Comparison of ENCODE assay signal across 11 mouse cellular contexts in the genomic region with DNA sequence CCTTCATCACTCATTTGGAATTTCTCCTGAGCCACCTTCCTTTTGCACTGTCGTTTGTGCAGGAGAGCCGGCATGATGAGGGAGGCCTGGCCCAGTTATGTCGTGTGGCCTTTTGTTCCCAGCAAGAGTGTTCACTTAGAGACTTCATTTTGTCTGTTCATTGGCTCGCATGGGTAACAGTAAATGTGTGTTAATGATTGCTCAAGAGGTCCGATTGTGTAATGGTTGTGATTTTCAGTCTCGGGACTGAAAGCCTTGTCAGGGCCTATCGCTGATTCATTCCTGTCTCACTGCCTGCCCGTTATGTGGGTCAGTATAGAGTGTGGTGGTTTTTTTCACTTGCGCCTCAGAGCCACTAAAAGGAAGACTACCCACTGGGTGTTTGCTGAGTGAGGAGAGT.
DNase-seq lines count a peak whose midpoint lies in the region; ATAC-seq and TF ChIP-seq lines count a peak whose summit lies in the region.
"Had no signal": no experiment of that assay in that cellular context is flagged by ENCODE, and none has a peak within 500 bp of the region (broad histone marks: within the 10 kb centered on the region; RNA-seq: fewer than 3 reads in every experiment).

No protein-coding gene starts in this region.

- TF ChIP-seq CTCF in lung, postnatal 0 days (IDR thresholded peaks at IDR 0.05), result no peak

- peak; percentile 25; the same call in 1 of the 2 replicates for ATAC-seq in forebrain, embryonic 13.5 days
- no peak for ATAC-seq in forebrain, embryonic 16.5 days
- ATAC-seq in heart, embryonic 15.5 days (replicated peaks; ENCODE audit: insufficient number of reproducible peaks, insufficient read depth, low FRiP score, low read depth), result no peak
- peak; percentile 73 for ATAC-seq in lung, postnatal 0 days
- no peak for ATAC-seq in hindbrain, embryonic 13.5 days (ENCODE audit: low FRiP score)
- no peak for ATAC-seq in hindbrain, embryonic 11.5 days (ENCODE audit: low FRiP score)

- H3K27ac ChIP-seq in forebrain, embryonic 13.5 days, result peak overlapping the region; percentile 62; the same call in 1 of the 2 replicates
- no peak overlapping the region for H3K27ac ChIP-seq in forebrain, embryonic 16.5 days (ENCODE audit: low read length)
- H3K27ac ChIP-seq in heart, embryonic 15.5 days, result 0 out of 2 replicates have a peak overlapping the region, but pooled peaks have one; percentile 20
- peak overlapping the region; percentile 59; the same call in 1 of the 2 replicates for H3K27ac ChIP-seq in lung, postnatal 0 days (ENCODE audit: low read length)
- H3K27ac ChIP-seq in hindbrain, embryonic 13.5 days, result no peak overlapping the region
- H3K27ac ChIP-seq in hindbrain, embryonic 11.5 days (ENCODE audit: low read depth, low read length), result no peak overlapping the region
- H3K27ac ChIP-seq: limb, embryonic 13.5 days had no signal

- WGBS in forebrain, embryonic 13.5 days, result 26% methylated on average over 9 of the region's 9 CpGs
- WGBS in forebrain, embryonic 16.5 days, result 20% methylated on average over 9 of the region's 9 CpGs
- whole genome bisulfite sequencing in heart, embryonic 15.5 days, result 50% methylated on average over 9 of the region's 9 CpGs
- 33% methylated on average over 9 of the region's 9 CpGs for WGBS in lung, postnatal 0 days
- 51% methylated on average over 9 of the region's 9 CpGs for WGBS in hindbrain, embryonic 13.5 days
- 58% methylated on average over 9 of the region's 9 CpGs for WGBS in hindbrain, embryonic 11.5 days

- no peaks in the 10 kb centered on the region for H3K27me3 ChIP-seq in forebrain, embryonic 13.5 days
- no peaks in the 10 kb centered on the region for H3K27me3 ChIP-seq in forebrain, embryonic 16.5 days (replicated peaks; ENCODE audit: control insufficient read depth, insufficient read depth, low read length)
- no peaks in the 10 kb centered on the region for H3K27me3 ChIP-seq in heart, embryonic 15.5 days
- no peaks in the 10 kb centered on the region for H3K27me3 ChIP-seq in lung, postnatal 0 days (replicated peaks; ENCODE audit: insufficient read depth, low read length)
- no peaks in the 10 kb centered on the region for H3K27me3 ChIP-seq in hindbrain, embryonic 13.5 days
- H3K27me3 ChIP-seq in hindbrain, embryonic 11.5 days (ENCODE audit: control insufficient read depth, insufficient read depth, low read length), result no peaks in the 10 kb centered on the region
- H3K27me3 ChIP-seq: limb, embryonic 13.5 days had no signal

- no peak overlapping the region for H3K4me3 ChIP-seq in forebrain, embryonic 13.5 days
- H3K4me3 ChIP-seq in forebrain, embryonic 16.5 days (replicated peaks; ENCODE audit: low read length), result no peak overlapping the region
- no peak overlapping the region for H3K4me3 ChIP-seq in heart, embryonic 15.5 days
- H3K4me3 ChIP-seq in lung, postnatal 0 days (ENCODE audit: low read depth, low read length), result no peak overlapping the region
- H3K4me3 ChIP-seq in hindbrain, embryonic 13.5 days, result no peak overlapping the region
- H3K4me3 ChIP-seq in hindbrain, embryonic 11.5 days (ENCODE audit: low read depth, low read length), result no peak overlapping the region
- H3K4me3 ChIP-seq: limb, embryonic 13.5 days had no signal

- peaks cover 72% of the 10 kb centered on the region for H3K4me1 ChIP-seq in forebrain, embryonic 13.5 days
- H3K4me1 ChIP-seq in forebrain, embryonic 16.5 days (replicated peaks; ENCODE audit: control insufficient read depth, insufficient read depth, low read length), result peaks cover 51% of the 10 kb centered on the region
- H3K4me1 ChIP-seq in heart, embryonic 15.5 days (replicated peaks), result peaks cover 61% of the 10 kb centered on the region
- peaks cover 23% of the 10 kb centered on the region; the same call in 1 of the 2 replicates for H3K4me1 ChIP-seq in lung, postnatal 0 days (ENCODE audit: insufficient read depth, low read depth, low read length)
- H3K4me1 ChIP-seq in hindbrain, embryonic 13.5 days (replicated peaks), result peaks cover 68% of the 10 kb centered on the region
- no peaks in the 10 kb centered on the region for H3K4me1 ChIP-seq in hindbrain, embryonic 11.5 days (replicated peaks; ENCODE audit: control insufficient read depth, insufficient read depth, low read length)

- H3K36me3 ChIP-seq in forebrain, embryonic 13.5 days (ENCODE audit: poor library complexity, severe bottlenecking), result no peaks in the 10 kb centered on the region
- no peaks in the 10 kb centered on the region for H3K36me3 ChIP-seq in forebrain, embryonic 16.5 days (ENCODE audit: control insufficient read depth, insufficient read depth)
- no peaks in the 10 kb centered on the region for H3K36me3 ChIP-seq in heart, embryonic 15.5 days
- no peaks in the 10 kb centered on the region for H3K36me3 ChIP-seq in lung, postnatal 0 days (ENCODE audit: insufficient read depth, low read length)
- no peaks in the 10 kb centered on the region for H3K36me3 ChIP-seq in hindbrain, embryonic 13.5 days
- H3K36me3 ChIP-seq in hindbrain, embryonic 11.5 days (ENCODE audit: control insufficient read depth, insufficient read depth, low read length), result no peaks in the 10 kb centered on the region
- H3K36me3 ChIP-seq: limb, embryonic 13.5 days had no signal

- no peak overlapping the region for H3K9ac ChIP-seq in forebrain, embryonic 13.5 days
- H3K9ac ChIP-seq in forebrain, embryonic 16.5 days (replicated peaks; ENCODE audit: low read depth, low read length), result no peak overlapping the region
- no peak overlapping the region for H3K9ac ChIP-seq in heart, embryonic 15.5 days
- H3K9ac ChIP-seq in lung, postnatal 0 days (replicated peaks; ENCODE audit: low read depth), result no peak overlapping the region
- H3K9ac ChIP-seq in hindbrain, embryonic 13.5 days, result no peak overlapping the region
- no peak overlapping the region for H3K9ac ChIP-seq in hindbrain, embryonic 11.5 days (ENCODE audit: low read depth, low read length)
- H3K9ac ChIP-seq: limb, embryonic 13.5 days had no signal

- DNase-seq in 416B (ENCODE audit: low read depth), result peak; percentile 94
- DNase-seq in lung, postnatal 0 days (ENCODE audit: low spot score), result peak; percentile 92
- no peak for DNase-seq in ovary, adult 18-20 months (ENCODE audit: low spot score)
- no peak for DNase-seq in hindbrain, embryonic 11.5 days (ENCODE audit: low spot score)
- DNase-seq: cerebellum, adult 9-10 months; right cerebral cortex, adult 18-20 months had no signal

- no peaks in the 10 kb centered on the region for H3K9me3 ChIP-seq in forebrain, embryonic 13.5 days (replicated peaks)
- H3K9me3 ChIP-seq in forebrain, embryonic 16.5 days (ENCODE audit: control insufficient read depth, low read length), result no peaks in the 10 kb centered on the region
- H3K9me3 ChIP-seq in heart, embryonic 15.5 days (replicated peaks), result no peaks in the 10 kb centered on the region
- H3K9me3 ChIP-seq in lung, postnatal 0 days (ENCODE audit: low read length), result no peaks in the 10 kb centered on the region
- H3K9me3 ChIP-seq in hindbrain, embryonic 13.5 days, result no peaks in the 10 kb centered on the region
- H3K9me3 ChIP-seq in hindbrain, embryonic 11.5 days (ENCODE audit: control insufficient read depth, low read length), result no peaks in the 10 kb centered on the region
- H3K9me3 ChIP-seq: limb, embryonic 13.5 days had no signal

- TF ChIP-seq EP300 in lung, postnatal 0 days (IDR thresholded peaks at IDR 0.05), result peak; percentile 71

- H3K4me2 ChIP-seq in forebrain, embryonic 13.5 days, result no peak overlapping the region
- no peak overlapping the region for H3K4me2 ChIP-seq in forebrain, embryonic 16.5 days (ENCODE audit: low read length)
- H3K4me2 ChIP-seq in heart, embryonic 15.5 days, result no peak overlapping the region
- H3K4me2 ChIP-seq in lung, postnatal 0 days (replicated peaks; ENCODE audit: low read depth, low read length), result no peak overlapping the region
- no peak overlapping the region for H3K4me2 ChIP-seq in hindbrain, embryonic 13.5 days
- H3K4me2 ChIP-seq in hindbrain, embryonic 11.5 days (replicated peaks; ENCODE audit: low read depth, low read length), result no peak overlapping the region
- H3K4me2 ChIP-seq: limb, embryonic 13.5 days had no signal

Comparison
In these comparisons a context has a peak if more than half of its experiments do, and no peak if none do; other contexts are left out.
1. ATAC-seq: peak in forebrain, embryonic 13.5 days (single experiment) and lung, postnatal 0 days (single experiment); none in forebrain, embryonic 16.5 days (single experiment), heart, embryonic 15.5 days (single experiment), hindbrain, embryonic 13.5 days (single experiment) and hindbrain, embryonic 11.5 days (single experiment).
2. H3K27ac ChIP-seq: peak in forebrain, embryonic 13.5 days (single experiment), heart, embryonic 15.5 days (single experiment) and lung, postnatal 0 days (single experiment); none in forebrain, embryonic 16.5 days (single experiment), hindbrain, embryonic 13.5 days (single experiment) and hindbrain, embryonic 11.5 days (single experiment).
3. DNase-seq: peak in 416B (single experiment) and lung, postnatal 0 days (single experiment); none in ovary, adult 18-20 months (single experiment) and hindbrain, embryonic 11.5 days (single experiment).